Mouse (Mus musculus): ENCODE results near the gene Rspo1.
A peak's percentile ranks its signal among the peaks of the same experiment; 100 is the strongest.

Gene Rspo1

DNA sequence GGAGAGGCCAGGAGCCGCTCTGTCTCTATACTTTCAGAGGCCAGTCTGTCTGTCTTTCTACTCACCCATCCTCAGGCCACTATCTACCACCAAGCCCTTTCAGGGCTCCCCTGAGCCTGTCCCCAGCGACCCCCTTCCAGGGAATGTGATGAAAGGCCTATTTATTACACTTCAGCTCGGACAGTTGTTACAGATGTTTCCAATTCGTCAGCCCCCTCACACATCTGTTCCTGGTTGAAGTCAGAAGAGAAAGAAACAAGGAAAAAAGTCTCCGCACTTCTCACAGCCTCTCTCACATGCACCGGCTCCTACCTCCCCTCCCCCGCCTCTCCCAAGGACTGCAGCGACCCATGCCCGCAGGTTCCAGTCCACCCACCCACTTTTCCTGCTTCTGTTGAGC lies 13.9 kb upstream of the Rspo1 start:
- no peak for DNase-seq (ENCODE audit: low spot score)

- DNase-seq (ENCODE audit: low spot score): no peak
These were observed 12.9 kb upstream of the Rspo1 start for GRCm38 (mm10) chr4:124973296-124973695.

- no peak for DNase-seq (ENCODE audit: low spot score)
These were observed 8.0 kb upstream of the Rspo1 start for GRCm38 (mm10) chr4:124978201-124978600.

DNA sequence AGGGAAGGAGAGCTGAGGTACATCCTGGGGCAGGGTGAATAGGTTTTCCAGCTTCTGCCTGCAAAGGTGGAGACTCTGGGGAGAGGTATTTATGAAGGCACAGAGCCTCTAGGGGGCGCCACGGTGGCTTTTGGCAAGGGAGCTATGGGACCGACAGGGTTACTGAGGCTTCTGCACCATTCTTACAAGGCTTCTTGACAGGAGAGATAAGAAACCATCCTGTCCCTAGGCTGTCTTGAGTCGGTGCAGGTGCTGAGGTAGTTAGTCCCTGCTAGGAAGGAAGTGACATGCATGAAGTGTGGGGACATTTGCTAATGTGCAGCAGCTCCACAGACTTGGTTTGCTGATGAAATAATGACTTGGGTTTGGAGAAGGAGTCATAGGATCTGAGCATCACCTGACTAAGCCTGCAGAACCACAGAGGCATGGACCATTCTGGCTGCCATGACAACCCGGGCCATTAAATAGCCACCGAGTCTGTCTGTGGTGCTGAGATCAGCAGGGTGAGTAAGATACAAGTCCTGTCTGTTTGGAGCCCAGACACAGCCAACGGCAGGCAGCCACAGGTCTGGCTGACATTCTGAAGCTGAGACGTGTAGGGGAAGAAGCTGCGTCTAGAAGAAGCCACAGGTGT lies 2.2 kb upstream of the Rspo1 start:
- DNase-seq (ENCODE audit: low spot score): peak; percentile 65

GRCm38 (mm10) chr4:124984871-124985670 lies 1.2 kb upstream of the Rspo1 start:
- no peak for DNase-seq (ENCODE audit: low spot score)

GRCm38 (mm10) chr4:124986739-124987710 lies 795 bp downstream of the Rspo1 start:
- no peak for DNase-seq (ENCODE audit: low spot score)

DNA sequence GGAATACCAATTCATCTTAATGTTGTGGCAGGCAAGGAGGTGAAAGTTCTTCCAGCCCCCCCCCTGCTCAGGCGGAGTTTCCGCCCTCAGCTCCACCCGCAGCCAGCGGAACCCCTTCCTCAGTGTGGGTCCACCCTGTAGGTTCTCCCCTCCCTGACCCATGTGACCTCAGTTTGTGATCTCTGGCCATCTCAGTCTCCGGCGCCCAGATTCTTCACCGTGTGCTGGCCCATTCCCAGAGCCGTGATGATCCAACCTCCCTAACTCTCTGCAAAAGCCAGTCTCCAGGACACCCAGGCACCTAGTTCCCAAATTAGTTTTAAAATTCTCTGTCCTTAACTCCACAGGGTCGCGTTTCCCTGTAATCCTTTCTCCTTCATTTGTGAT lies 1.5 kb downstream of the Rspo1 start:
- no peak for DNase-seq (ENCODE audit: low spot score)

DNA sequence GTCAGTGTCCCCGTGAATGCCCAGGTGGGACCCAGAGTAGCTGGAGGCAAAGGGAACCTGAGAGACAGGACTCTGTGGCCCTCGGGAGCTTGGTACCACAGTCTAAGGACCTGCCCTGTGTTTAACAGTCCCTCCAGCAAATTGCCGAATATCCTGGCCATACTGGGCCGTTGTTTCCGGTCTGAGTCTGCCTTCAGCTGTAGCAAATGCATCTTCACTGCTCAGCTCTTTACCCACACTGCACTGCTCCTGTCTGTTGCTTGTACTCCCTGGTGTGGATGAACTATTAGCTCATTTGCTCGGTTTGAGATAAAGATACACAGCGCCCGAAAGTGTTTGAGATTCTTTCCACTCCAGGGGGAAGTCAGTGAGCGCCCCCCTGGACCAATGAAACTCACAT lies 2.2 kb downstream of the Rspo1 start:
- DNase-seq (ENCODE audit: low spot score): no peak

GRCm38 (mm10) chr4:124989787-124990253 lies 3.6 kb downstream of the Rspo1 start:
- DNase-seq (ENCODE audit: low spot score): no peak

DNA sequence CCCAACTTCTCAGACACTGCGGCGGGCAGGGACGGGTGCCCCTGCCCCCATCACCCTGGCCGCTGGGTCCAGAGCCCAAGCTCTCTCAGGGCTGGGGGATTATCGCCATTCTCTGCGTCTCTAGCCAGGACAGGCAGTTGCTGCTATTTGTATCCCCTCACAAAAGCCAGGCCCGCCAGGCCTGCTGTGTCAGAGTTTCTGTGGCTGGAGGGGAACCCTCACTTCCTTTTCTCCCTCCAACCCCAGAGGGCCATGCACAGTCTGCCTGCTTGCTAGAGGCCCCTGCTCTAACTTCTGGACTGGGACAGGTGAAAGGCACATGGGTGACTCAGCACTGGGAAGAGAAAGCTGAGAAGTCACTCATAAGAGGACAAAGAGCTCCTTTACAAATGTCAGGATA lies 4.1 kb downstream of the Rspo1 start:
- no peak for DNase-seq (ENCODE audit: low spot score)

GRCm38 (mm10) chr4:124997479-124998147 lies 11.4 kb downstream of the Rspo1 start:
- DNase-seq (ENCODE audit: low spot score): no peak

GRCm38 (mm10) chr4:124999548-124999947 lies 13.3 kb downstream of the Rspo1 start:
- DNase-seq (ENCODE audit: low spot score): no peak

GRCm38 (mm10) chr4:125002978-125003377 lies 16.7 kb downstream of the Rspo1 start:
- DNase-seq (ENCODE audit: low spot score): no peak

DNA sequence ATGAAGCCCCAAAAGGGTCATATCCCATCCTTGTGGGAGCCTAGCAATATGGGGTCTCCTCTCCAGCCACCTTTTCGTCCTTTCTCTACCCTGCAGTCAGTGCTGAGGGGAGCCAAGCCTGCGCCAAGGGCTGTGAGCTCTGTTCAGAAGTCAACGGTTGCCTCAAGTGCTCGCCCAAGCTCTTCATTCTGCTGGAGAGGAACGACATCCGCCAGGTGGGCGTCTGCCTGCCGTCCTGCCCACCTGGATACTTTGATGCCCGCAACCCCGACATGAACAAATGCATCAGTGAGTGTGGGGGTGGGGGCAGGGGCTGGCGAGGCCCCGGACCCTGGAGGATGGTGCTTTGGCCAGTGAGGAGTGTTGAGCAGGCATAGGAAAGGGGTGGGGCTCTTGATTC lies 18.7 kb downstream of the Rspo1 start:
- no peak for DNase-seq (ENCODE audit: low spot score)

- no peak for DNase-seq (ENCODE audit: low spot score)
These were observed 21.2 kb downstream of the Rspo1 start for GRCm38 (mm10) chr4:125007460-125007859.

- DNase-seq (ENCODE audit: low spot score): no peak
These were observed 22.0 kb downstream of the Rspo1 start for GRCm38 (mm10) chr4:125008220-125008619.

- DNase-seq (ENCODE audit: low spot score): no peak
These were observed 22.5 kb downstream of the Rspo1 start for GRCm38 (mm10) chr4:125008712-125009111.

GRCm38 (mm10) chr4:125015806-125016635 lies 29.8 kb downstream of the Rspo1 start, which contains the start of gene Gnl2:
Gnl2 (plus strand) TSS chr4:125016585.
- DNase-seq (ENCODE audit: low spot score): peak; percentile 66

DNA sequence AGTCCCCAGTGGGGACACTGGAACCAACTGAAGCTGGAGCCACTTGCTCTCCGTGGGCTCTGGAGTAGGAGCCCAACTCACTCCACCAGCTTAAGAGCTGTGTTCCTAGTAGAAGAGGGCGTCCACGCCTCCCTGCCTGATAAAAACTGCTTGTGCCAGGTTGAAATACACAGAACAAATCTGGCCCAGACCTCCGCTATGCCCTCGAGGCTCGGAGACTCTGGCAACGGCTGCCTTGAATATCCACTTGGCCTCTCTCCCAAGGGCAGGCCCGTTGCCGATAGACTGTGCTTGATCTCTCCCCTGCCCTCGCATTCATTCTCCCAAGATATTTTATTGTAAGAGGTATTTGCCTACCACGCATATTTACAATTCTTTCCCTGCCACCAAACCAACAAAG lies 31.2 kb downstream of the Rspo1 start:
- peak; percentile 76 for DNase-seq (ENCODE audit: low spot score)

- DNase-seq (ENCODE audit: low spot score): no peak
These were observed 34.7 kb downstream of the Rspo1 start for GRCm38 (mm10) chr4:125020780-125021538.

All from testis, postnatal 10 days (tissue).